Comparison of ENCODE assay signal across 24 mouse cellular contexts in the genomic region with DNA sequence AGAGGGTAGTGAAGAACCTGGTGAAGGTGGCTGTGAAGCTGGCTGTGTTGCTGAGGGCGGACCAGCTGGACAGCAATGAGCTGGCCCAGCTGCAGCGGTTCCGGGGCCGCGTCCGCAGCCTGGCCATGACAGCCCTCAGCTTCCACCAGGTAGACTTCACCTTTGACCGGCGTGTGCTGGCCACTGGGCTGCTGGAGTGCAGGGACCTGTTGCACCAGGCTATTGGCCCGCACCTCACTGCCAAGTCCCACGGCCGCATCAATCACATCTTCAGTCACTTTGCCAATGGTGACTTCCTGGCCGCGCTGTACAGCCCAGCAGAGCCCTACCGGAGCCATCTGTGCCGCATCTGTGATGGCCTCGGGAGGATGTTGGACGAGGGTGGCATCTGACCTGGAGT. TPM values are rescaled to one million over a fixed set of nuclear protein-coding genes. Genes with fewer than 3 reads are reported as not detected.
DNase-seq lines count a peak whose midpoint lies in the region; ATAC-seq and TF ChIP-seq lines count a peak whose summit lies in the region.
"Had no signal": no experiment of that assay in that cellular context is flagged by ENCODE, and none has a peak within 500 bp of the region (broad histone marks: within the 10 kb centered on the region; RNA-seq: fewer than 3 reads in every experiment).

No protein-coding gene starts in this region.

- H3K27me3 ChIP-seq in liver, adult 2 months (ENCODE audit: control insufficient read depth, insufficient read depth, low read length), result no peaks in the 10 kb centered on the region
- H3K27me3 ChIP-seq in liver, embryonic 12.5 days (replicated peaks), result no peaks in the 10 kb centered on the region
- no peaks in the 10 kb centered on the region for H3K27me3 ChIP-seq in embryonic facial prominence, embryonic 10.5 days (replicated peaks; ENCODE audit: low read depth, poor library complexity, severe bottlenecking)
- H3K27me3 ChIP-seq in limb, embryonic 13.5 days, result no peaks in the 10 kb centered on the region
- H3K27me3 ChIP-seq: embryonic facial prominence, embryonic 12.5 days; forebrain, embryonic 12.5 days had no signal

- 24% methylated on average over 17 of the region's 17 CpGs for WGBS in liver, adult 2 months
- WGBS in liver, embryonic 12.5 days (ENCODE audit: insufficient replicate concordance), result 81% methylated on average over 17 of the region's 17 CpGs
- WGBS in embryonic facial prominence, embryonic 10.5 days, result 91% methylated on average over 17 of the region's 17 CpGs
- 93% methylated on average over 17 of the region's 17 CpGs for WGBS in limb, embryonic 13.5 days

- peak overlapping the region; percentile 3; the same call in 1 of the 2 replicates for H3K4me3 ChIP-seq in liver, adult 2 months (ENCODE audit: insufficient read depth, low read depth, low read length)
- H3K4me3 ChIP-seq in liver, embryonic 12.5 days, result no peak overlapping the region
- H3K4me3 ChIP-seq in embryonic facial prominence, embryonic 10.5 days, result no peak overlapping the region
- H3K4me3 ChIP-seq in limb, embryonic 13.5 days, result no peak overlapping the region
- H3K4me3 ChIP-seq: embryonic facial prominence, embryonic 12.5 days; erythroblast, embryonic 14.5 days; forebrain, embryonic 10.5 days; forebrain, embryonic 12.5 days had no signal

- ATAC-seq in liver, embryonic 12.5 days, result no peak
- ATAC-seq in erythroblast, adult 5-6 weeks (replicated peaks; ENCODE audit: low FRiP score, poor library complexity, severe bottlenecking), result 0 out of 2 replicates have a peak, but pooled peaks have one; percentile 27
- no peak for ATAC-seq in limb, embryonic 13.5 days (ENCODE audit: low FRiP score, low read depth)
- ATAC-seq: forebrain, embryonic 14.5 days; forebrain, embryonic 16.5 days had no signal

- no peaks in the 10 kb centered on the region for H3K9me3 ChIP-seq in liver, embryonic 12.5 days (replicated peaks)
- H3K9me3 ChIP-seq in embryonic facial prominence, embryonic 10.5 days, result no peaks in the 10 kb centered on the region
- H3K9me3 ChIP-seq in limb, embryonic 13.5 days, result no peaks in the 10 kb centered on the region
- H3K9me3 ChIP-seq: embryonic facial prominence, embryonic 12.5 days; forebrain, embryonic 10.5 days; forebrain, embryonic 12.5 days had no signal

- peaks cover 39% of the 10 kb centered on the region for H3K4me1 ChIP-seq in liver, adult 2 months (ENCODE audit: control insufficient read depth, insufficient read depth, low read length)
- 0 out of 2 replicates have a peak, but pooled peaks cover 6% of the 10 kb centered on the region for H3K4me1 ChIP-seq in liver, embryonic 12.5 days
- peaks cover 21% of the 10 kb centered on the region for H3K4me1 ChIP-seq in embryonic facial prominence, embryonic 10.5 days
- no peaks in the 10 kb centered on the region for H3K4me1 ChIP-seq in limb, embryonic 13.5 days

- TF ChIP-seq CTCF in liver, adult 2 months (IDR thresholded peaks at IDR 0.05; ENCODE audit: low read depth, low read length), result no peak

- H3K36me3 ChIP-seq in liver, adult 2 months (ENCODE audit: control insufficient read depth, insufficient read depth, low read length), result peaks cover 7% of the 10 kb centered on the region; the same call in 1 of the 2 replicates
- peaks cover 14% of the 10 kb centered on the region for H3K36me3 ChIP-seq in liver, embryonic 12.5 days
- peaks cover 42% of the 10 kb centered on the region for H3K36me3 ChIP-seq in embryonic facial prominence, embryonic 10.5 days (replicated peaks)
- H3K36me3 ChIP-seq in limb, embryonic 13.5 days, result peaks cover 39% of the 10 kb centered on the region

- peak overlapping the region; percentile 91 for H3K27ac ChIP-seq in liver, adult 2 months (replicated peaks; ENCODE audit: insufficient read depth, low read depth, low read length)
- H3K27ac ChIP-seq in liver, embryonic 12.5 days, result no peak overlapping the region
- 0 out of 2 replicates have a peak overlapping the region, but pooled peaks have one; percentile 41 for H3K27ac ChIP-seq in embryonic facial prominence, embryonic 10.5 days (replicated peaks)
- H3K27ac ChIP-seq in limb, embryonic 13.5 days, result no peak overlapping the region
- H3K27ac ChIP-seq: forebrain, embryonic 12.5 days had no signal

- H3K79me2 ChIP-seq in liver, adult 2 months (ENCODE audit: control insufficient read depth, insufficient read depth, low read length), result peaks cover 14% of the 10 kb centered on the region

- peak; percentile 41; the same call in 1 of the 2 replicates for TF ChIP-seq POLR2A in liver, adult 2 months (IDR thresholded peaks at IDR 0.05; ENCODE audit: extremely low read depth, insufficient read depth, low read length)

- peak overlapping the region; percentile 51 for H3K9ac ChIP-seq in liver, adult 2 months (ENCODE audit: low read depth, low read length)
- no peak overlapping the region for H3K9ac ChIP-seq in liver, embryonic 12.5 days
- peak overlapping the region; percentile 31; the same call in 1 of the 2 replicates for H3K9ac ChIP-seq in limb, embryonic 13.5 days
- H3K9ac ChIP-seq: embryonic facial prominence, embryonic 12.5 days; forebrain, embryonic 12.5 days had no signal

- H3K4me2 ChIP-seq in liver, embryonic 12.5 days, result no peak overlapping the region
- no peak overlapping the region for H3K4me2 ChIP-seq in limb, embryonic 13.5 days (replicated peaks)
- H3K4me2 ChIP-seq: embryonic facial prominence, embryonic 12.5 days; forebrain, embryonic 12.5 days had no signal

- peak; percentile 93 for DNase-seq in liver, adult 2 months (ENCODE audit: extremely low read depth, low read depth, low spot score)
- DNase-seq in embryonic facial prominence, embryonic 10.5 days (ENCODE audit: low spot score), result no peak
- DNase-seq in gastrocnemius, adult 8-10 months (ENCODE audit: low spot score in 2 of 2), result no peak
- DNase-seq in heart, adult 9 months (ENCODE audit: low spot score in 2 of 2), result no peak
- DNase-seq: adrenal gland, adult 2 months; adrenal gland, postnatal 25 days; cerebellum, adult 11 months; cerebellum, adult 18-20 months; cerebellum, adult 8-10 months; cerebellum, adult 9-11 months; cerebellum, postnatal 14 days; cerebellum, postnatal 36 days; embryo, embryonic 11 days had no signal

RNA-seq across cellular contexts. Expression of a gene that starts 9.6 kb away (rescaled TPM):
- total RNA-seq in liver, adult 2 months (2014; rRNA removed), result 16.2 and 20.9 TPM in 2 replicates
- 21.8 and 25.5 TPM in 2 replicates for polyA plus RNA-seq in liver, adult 2 months (2012; rRNA removed)
- polyA plus RNA-seq in liver, embryonic 12.5 days (2016; fragmentation: Nextera tagmentation; extraction: Ambion mirVana), result 3.7 TPM in 2 replicates
- 10.3 and 11.7 TPM in 2 replicates for polyA plus RNA-seq in embryonic facial prominence, embryonic 10.5 days (2016; fragmentation: Nextera tagmentation; extraction: Ambion mirVana)
- total RNA-seq in erythroblast, adult 5-6 weeks (2015; ENCODE audit: low replicate concordance), result 0.38 and 0.84 TPM in 2 replicates
- 0.28 TPM in 1 of 2 replicates, not detected in the other for total RNA-seq in erythroblast, adult 5-6 weeks (2017; ENCODE audit: low replicate concordance)
- polyA plus RNA-seq in limb, embryonic 13.5 days (2015; fragmentation: Nextera tagmentation; extraction: Ambion mirVana), result 11.3 and 12.0 TPM in 2 replicates
- under 1 TPM; 0.12 to 0.54 (median 0.25) TPM for total RNA-seq in gastrocnemius, adult 8-10 months (2022)

RNA-seq across cellular contexts. Expression of a gene that starts 11.8 kb away (rescaled TPM):
- 89.4 and 91.1 TPM in 2 replicates for total RNA-seq in liver, adult 2 months (2014; rRNA removed)
- 81.1 and 86.0 TPM in 2 replicates for polyA plus RNA-seq in liver, adult 2 months (2012; rRNA removed)
- 66.2 and 71.0 TPM in 2 replicates for polyA plus RNA-seq in liver, embryonic 12.5 days (2016; fragmentation: Nextera tagmentation; extraction: Ambion mirVana)
- 71.0 and 71.3 TPM in 2 replicates for polyA plus RNA-seq in embryonic facial prominence, embryonic 10.5 days (2016; fragmentation: Nextera tagmentation; extraction: Ambion mirVana)
- 7.9 and 20.5 TPM in 2 replicates for total RNA-seq in erythroblast, adult 5-6 weeks (2015; ENCODE audit: low replicate concordance)
- total RNA-seq in erythroblast, adult 5-6 weeks (2017; ENCODE audit: low replicate concordance), result 12.0 and 14.9 TPM in 2 replicates
- 98.6 and 102 TPM in 2 replicates for polyA plus RNA-seq in limb, embryonic 13.5 days (2015; fragmentation: Nextera tagmentation; extraction: Ambion mirVana)
- total RNA-seq in gastrocnemius, adult 8-10 months (2022), result 10 to 100 TPM; 14.9 to 16.8 (median 15.3) TPM

RNA-seq across cellular contexts. Expression of a gene that starts 31.7 kb away (rescaled TPM):
- 1.3 TPM in 2 replicates for total RNA-seq in liver, adult 2 months (2014; rRNA removed)
- polyA plus RNA-seq in liver, adult 2 months (2012; rRNA removed), result 2.7 and 3.9 TPM in 2 replicates
- polyA plus RNA-seq in liver, embryonic 12.5 days (2016; fragmentation: Nextera tagmentation; extraction: Ambion mirVana), result 1.5 and 1.7 TPM in 2 replicates
- polyA plus RNA-seq in embryonic facial prominence, embryonic 10.5 days (2016; fragmentation: Nextera tagmentation; extraction: Ambion mirVana), result 1.0 and 1.1 TPM in 2 replicates
- 0.19 TPM in 1 of 2 replicates, not detected in the other for total RNA-seq in erythroblast, adult 5-6 weeks (2015; ENCODE audit: low replicate concordance)
- 0.56 and 1.4 TPM in 2 replicates for total RNA-seq in erythroblast, adult 5-6 weeks (2017; ENCODE audit: low replicate concordance)
- polyA plus RNA-seq in limb, embryonic 13.5 days (2015; fragmentation: Nextera tagmentation; extraction: Ambion mirVana), result 2.5 and 2.6 TPM in 2 replicates
- 1 to 10 TPM; 1.4 to 2.7 (median 1.9) TPM for total RNA-seq in gastrocnemius, adult 8-10 months (2022)

RNA-seq across cellular contexts. Expression of a gene that starts 46.8 kb away (rescaled TPM):
- 10.7 and 20.1 TPM in 2 replicates for total RNA-seq in liver, adult 2 months (2014; rRNA removed)
- 55.4 and 60.3 TPM in 2 replicates for polyA plus RNA-seq in liver, adult 2 months (2012; rRNA removed)
- polyA plus RNA-seq in liver, embryonic 12.5 days (2016; fragmentation: Nextera tagmentation; extraction: Ambion mirVana), result 27.1 and 28.5 TPM in 2 replicates
- polyA plus RNA-seq in embryonic facial prominence, embryonic 10.5 days (2016; fragmentation: Nextera tagmentation; extraction: Ambion mirVana), result 48.3 and 50.2 TPM in 2 replicates
- 9.8 and 11.5 TPM in 2 replicates for total RNA-seq in erythroblast, adult 5-6 weeks (2015; ENCODE audit: low replicate concordance)
- 5.2 TPM in 2 replicates for total RNA-seq in erythroblast, adult 5-6 weeks (2017; ENCODE audit: low replicate concordance)
- polyA plus RNA-seq in limb, embryonic 13.5 days (2015; fragmentation: Nextera tagmentation; extraction: Ambion mirVana), result 34.9 and 39.8 TPM in 2 replicates
- 10 to 100 TPM; 37.9 to 45.7 (median 43.0) TPM for total RNA-seq in gastrocnemius, adult 8-10 months (2022)

RNA-seq across cellular contexts. Expression of a gene that starts 50.1 kb away (rescaled TPM):
- total RNA-seq in liver, adult 2 months (2014; rRNA removed), result 90.0 and 116 TPM in 2 replicates
- 543 and 600 TPM in 2 replicates for polyA plus RNA-seq in liver, adult 2 months (2012; rRNA removed)
- 0.27 and 0.48 TPM in 2 replicates for polyA plus RNA-seq in liver, embryonic 12.5 days (2016; fragmentation: Nextera tagmentation; extraction: Ambion mirVana)
- 0.10 TPM in 1 of 2 replicates, not detected in the other for polyA plus RNA-seq in embryonic facial prominence, embryonic 10.5 days (2016; fragmentation: Nextera tagmentation; extraction: Ambion mirVana)
- 6.7 and 9.4 TPM in 2 replicates for total RNA-seq in erythroblast, adult 5-6 weeks (2015; ENCODE audit: low replicate concordance)
- total RNA-seq in erythroblast, adult 5-6 weeks (2017; ENCODE audit: low replicate concordance), result 4.5 and 11.8 TPM in 2 replicates
- polyA plus RNA-seq in limb, embryonic 13.5 days (2015; fragmentation: Nextera tagmentation; extraction: Ambion mirVana), result 0.27 and 0.37 TPM in 2 replicates
- 10 to 100 TPM; 10.7 to 24.5 (median 13.9) TPM for total RNA-seq in gastrocnemius, adult 8-10 months (2022)
- total RNA-seq: ES-E14, MEL had no signal
- polyA plus RNA-seq: forebrain, embryonic 10.5 days; forebrain, embryonic 14.5 days; forebrain, embryonic 16.5 days had no signal

Comparison
In these comparisons a context has a peak if more than half of its experiments do, and no peak if none do; other contexts are left out.
1. H3K27ac ChIP-seq: peak in liver, adult 2 months (single experiment) and embryonic facial prominence, embryonic 10.5 days (single experiment); none in liver, embryonic 12.5 days (single experiment) and limb, embryonic 13.5 days (single experiment).